Mouse (Mus musculus) cerebellum, adult 9-10 months (tissue): ENCODE measurements at regions not wholly inside any gene's neighbourhood (a gene's known extent, or its start where the extent isn't known, plus 50 kb on each side); places are given as distances from the start of the nearest gene placed in this dataset.
A peak's percentile ranks its signal among the peaks of the same experiment; 100 is the strongest.

ENCODE experiments used
- DNase-seq: peaks from one replicate; pipeline ENCODE4 v3.0.0; 2022

DNA sequence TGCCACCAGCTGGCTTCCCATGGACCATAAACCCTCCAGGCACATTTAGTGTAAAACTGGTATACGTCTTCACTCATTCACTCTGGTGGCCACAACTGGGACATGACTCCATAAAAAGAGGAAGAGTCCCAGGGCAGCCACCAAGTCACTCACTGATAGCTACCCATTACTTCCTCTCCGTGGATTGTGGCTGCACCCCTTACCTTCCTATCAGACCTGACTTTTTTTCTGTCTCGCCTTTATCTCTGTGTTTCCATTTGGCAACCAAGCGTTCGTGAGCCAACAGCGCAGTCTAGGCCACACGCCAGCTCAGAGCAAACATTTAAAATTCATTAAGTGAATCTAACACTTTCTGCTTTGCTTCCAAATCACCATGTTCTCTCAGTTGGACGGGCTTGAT is 53.9 kb upstream of the Slc44a1 start:
- no peak for DNase-seq

DNA sequence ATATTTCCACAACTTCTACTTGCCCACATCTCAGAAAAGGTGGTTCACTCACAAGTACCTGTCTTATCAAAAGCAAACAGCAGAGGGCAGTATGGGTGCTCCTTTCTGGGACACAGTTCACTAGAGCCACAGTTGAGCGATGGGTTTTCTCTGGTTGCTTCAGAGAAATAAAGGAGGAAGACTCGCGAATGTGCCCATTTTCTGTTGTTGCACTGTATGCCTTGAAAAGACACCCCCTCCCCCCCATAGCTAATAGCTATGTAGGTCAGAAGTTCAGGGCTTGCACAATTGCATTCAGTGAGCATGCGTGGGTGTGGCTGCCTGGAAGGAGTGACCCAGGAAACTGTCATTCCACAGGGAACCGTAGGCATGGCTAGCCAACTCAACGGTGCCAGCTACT is 55.5 kb upstream of the Slc44a1 start:
- peak; percentile 90 for DNase-seq

DNA sequence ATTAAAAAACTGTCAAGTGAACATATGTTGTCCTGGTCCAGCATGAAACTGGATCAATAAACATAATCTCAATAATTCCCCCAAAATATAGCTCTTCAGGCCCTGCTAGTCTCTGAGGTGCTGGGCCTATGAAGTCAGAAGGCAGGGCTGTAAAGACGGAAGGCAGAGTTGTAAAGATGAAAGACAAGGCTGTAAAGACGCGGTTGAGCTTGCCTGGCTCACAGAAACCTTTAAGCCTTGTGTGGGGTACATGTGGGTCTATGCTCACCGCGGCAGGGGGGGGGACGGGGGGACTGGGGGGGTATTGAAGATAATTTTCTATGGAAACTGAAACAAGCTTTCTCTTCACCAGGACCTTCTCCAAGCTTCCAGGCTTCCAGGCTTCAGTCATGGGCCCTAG is 56.1 kb upstream of the Slc44a1 start:
- DNase-seq = no peak

DNA sequence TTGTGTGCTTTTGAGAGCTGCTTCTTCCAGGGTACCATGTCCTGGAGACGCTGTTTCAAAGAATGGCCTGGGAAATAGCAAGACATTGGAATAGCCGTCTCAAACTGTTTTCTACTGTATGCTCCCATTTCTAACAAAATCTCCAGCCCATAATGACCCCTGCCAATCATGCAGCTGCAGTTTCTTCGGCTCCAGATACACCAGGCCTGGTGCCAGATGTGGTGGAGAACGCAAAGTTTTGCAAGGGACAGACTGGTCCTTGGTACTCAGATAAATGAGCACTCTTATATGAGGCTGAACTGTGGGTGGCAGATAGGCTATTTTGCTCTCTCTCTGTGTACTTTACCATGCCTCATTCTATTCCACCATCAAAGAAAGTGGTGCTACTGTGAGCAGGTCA is 58.2 kb upstream of the Slc44a1 start:
- DNase-seq = no peak

DNA sequence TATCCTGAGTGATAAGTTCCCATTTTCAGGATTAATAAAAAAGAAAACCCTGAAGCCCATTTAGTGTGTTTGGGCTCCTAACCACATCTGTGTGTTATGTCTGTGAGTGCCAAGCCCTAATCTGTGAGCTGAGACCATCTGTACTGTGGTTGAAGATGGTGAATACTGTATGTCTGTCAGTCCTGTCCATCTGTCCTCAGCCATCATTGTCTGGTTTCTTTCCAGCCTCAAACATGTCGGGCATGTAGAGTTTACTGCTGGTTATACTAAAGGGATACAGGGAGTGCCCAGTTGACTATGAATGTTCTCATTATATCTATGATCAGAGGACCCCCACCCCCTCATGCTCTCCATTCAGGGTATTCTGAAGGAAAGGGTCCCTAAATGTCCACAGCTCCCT is 60.4 kb upstream of the Slc44a1 start:
- DNase-seq = no peak

DNA sequence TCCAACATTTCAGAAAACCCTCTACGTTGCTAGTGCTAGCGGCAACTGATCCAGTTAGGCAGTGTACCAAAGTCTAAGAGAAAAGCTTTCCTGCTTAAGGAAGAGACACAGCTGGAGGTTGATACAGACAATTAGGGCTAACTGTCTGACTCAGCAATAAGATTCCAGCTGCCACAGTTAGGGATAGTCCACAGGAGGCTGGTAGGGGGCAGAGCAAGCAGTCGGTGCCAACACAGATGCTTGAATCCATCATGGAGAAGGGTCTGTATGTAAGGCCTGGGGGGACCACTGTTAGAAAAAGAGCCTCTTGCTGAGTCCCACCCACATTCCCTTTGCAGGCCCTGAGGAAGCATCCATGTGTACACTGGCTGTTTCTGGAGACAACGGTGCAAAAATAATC is 63.2 kb upstream of the Slc44a1 start:
- no peak for DNase-seq

DNA sequence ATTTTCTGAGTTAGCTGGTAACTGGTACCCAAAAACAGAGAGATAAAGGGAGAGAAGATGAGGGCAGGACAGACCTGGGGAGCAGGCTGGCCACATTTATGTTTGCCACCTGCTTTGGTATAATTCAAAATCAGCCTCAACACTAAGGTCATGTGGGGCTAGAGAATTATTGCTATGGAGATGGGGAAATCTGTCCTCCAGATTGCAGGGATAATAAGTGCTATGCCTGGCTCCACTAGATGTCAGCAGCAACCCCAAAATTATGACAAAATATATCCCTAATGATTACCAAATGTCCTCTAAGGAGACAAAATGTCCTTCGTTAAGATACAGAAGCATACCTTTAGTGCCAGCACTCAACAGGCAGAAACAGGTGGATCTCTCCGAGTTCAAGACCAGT is 83.8 kb upstream of the Slc44a1 start:
- DNase-seq = no peak

DNA sequence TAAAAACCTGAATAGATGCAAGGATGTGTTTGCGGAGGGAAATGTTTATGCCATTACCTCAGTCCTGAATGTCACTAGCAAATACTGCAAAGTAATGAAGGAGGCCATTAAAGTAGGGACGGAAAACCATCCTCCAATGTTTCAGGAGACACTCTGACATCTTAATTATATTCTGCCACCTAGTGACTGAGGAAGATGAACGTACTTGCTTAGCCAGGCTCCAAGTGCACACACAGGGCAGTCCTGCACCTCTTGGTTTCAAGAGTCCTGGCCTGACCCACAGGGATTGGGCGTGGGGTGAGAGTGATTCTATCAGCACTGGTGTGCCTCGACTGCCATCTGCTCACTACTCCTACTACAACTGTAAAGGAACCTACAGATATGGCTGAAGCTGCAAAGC is 85.3 kb upstream of the Slc44a1 start:
- peak; percentile 40 for DNase-seq

DNA sequence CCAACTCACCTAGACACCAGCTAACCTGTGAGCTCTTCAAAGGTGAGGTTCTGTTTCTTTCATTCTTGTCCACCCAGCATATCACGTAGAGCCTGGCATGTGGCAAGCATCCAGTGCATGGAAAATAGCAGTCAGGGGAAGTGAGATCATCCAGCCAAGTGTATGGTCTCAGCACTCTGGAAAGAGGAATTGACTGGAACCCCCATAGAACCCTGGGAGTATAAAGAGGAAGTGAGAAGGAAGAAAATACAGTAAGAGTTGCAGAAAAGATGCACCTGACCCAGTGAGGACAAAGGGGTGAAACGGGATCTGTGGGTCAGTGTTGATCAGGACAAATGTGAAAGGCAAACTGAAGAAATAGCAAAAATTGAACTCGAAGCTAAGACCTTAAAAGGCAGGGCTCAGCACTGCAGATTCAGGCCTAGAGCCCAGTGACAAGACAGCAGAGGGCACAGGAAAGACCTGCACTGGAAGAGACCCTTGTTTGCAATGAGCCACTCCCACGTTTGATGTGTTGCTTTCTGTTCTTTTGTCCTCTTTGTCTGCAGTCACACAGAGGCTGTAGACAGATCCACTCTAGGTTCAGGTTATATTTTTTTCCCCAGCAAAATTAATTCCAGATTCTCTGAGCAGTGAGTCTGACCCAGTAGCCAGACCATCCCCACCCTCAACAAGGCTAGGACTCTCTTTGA is 86.7 kb upstream of the Slc44a1 start:
- no peak for DNase-seq

DNA sequence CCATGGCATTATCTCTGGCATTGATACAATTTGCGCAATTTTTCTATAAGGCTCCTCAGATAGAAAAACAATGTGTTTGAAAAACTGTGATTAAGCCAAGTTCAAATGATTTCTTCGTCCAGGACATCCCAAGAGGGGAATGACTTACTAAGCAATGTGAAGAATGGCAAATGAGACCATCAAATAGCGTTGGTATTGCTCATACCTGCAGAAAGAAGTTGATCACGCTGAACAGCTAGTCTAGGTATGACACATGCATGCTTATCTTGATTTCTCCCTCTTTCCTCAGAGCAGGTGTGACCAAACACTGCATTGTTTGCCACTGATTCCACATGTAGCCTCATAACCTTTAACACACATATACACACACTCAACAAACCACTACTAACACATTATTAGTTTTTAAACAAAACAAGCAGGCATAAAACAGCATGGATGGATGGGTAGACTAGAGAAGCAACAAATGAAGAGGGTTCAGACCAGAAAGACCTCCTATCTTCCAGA is 89.1 kb upstream of the Slc44a1 start:
- DNase-seq = no peak

DNA sequence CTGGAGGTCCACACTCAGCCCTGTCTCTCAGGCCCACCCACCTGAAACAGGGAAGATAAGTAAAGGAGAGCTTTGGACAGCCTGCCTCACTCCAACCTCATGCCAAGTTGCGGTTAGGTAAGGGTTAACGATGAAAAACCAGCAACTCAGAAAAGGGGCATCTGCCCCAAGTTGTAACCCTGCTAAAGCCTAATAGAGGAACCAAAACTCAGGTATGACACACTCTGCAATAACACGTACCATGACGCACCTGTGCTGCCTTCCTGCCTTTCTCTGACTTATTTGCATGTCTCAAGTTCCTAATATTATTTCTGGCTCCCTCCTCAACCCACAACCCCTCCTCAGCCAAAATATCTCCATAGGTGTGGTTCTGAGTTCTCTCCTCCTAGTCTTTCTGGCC is 94.9 kb upstream of the Slc44a1 start:
- DNase-seq = no peak

DNA sequence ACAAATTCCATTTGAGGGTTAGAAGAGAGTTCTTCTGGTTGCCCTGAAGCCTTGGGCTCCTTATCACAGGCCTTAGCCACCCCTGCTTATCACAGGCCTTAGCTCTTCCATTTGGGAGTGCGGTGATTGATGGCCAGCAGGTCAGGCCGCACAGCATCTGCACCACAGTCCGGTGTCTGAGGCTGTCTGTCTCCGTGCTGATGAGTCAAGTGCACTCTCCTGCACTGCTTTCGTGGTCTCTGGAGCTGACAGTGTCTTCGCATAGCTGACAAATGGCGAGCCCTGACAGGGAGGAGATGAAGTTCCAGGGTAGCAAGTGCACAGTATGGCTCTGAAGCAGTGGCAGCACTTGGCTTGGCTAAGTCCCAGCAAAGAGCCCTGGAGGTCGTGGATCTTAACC is 95.7 kb upstream of the Slc44a1 start:
- no peak for DNase-seq

DNA sequence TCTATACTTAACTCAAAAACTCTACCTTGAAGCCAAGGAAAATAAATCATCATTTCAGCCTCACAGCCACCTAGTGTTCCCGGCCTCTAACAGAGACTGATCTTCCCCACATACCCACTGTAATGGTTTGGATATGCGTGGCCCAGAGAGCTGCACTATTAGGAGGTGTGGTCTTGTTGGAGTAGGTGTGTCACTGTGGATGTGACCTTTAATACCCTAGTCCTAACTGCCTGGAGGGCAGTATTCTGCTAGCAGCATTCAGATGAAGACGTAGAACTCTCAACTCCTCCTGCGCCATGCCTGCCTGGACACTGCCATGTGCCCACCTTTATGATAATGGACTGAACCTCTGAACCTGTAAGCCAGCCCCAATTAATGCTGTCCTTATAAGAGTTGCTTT is 99.0 kb upstream of the Slc44a1 start:
- DNase-seq = no peak

DNA sequence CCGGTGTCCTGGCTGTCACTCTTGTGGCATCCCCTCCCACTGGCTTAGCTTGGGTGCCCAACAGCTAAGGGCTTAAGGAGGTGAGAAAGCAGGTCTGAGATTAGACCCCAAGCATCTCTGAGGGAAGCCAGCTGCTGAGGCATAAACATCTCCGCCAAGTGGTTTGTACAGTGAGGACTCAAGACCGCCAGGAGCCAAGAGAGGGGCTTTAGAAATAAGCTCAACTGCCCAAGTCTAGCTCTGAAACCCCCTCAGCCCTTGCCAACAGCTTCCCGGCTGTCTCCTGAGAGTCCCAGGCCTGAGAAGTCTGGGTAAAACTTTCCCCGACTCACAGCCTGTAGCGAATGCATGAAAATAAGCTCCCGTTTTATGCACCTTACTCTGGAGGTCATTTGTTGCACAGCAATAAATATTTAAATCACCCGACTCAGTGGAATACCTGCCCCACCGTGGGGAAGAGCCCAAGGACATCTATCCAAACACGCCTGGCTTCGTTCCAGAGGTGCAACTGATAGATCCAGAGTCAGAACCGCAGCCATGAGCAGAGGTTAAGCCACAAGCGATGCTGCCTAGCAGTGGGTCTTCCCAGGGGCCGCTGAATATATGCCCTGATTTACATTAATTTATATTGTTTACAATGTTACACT is 100.1 kb upstream of the Slc44a1 start:
- no peak for DNase-seq

DNA sequence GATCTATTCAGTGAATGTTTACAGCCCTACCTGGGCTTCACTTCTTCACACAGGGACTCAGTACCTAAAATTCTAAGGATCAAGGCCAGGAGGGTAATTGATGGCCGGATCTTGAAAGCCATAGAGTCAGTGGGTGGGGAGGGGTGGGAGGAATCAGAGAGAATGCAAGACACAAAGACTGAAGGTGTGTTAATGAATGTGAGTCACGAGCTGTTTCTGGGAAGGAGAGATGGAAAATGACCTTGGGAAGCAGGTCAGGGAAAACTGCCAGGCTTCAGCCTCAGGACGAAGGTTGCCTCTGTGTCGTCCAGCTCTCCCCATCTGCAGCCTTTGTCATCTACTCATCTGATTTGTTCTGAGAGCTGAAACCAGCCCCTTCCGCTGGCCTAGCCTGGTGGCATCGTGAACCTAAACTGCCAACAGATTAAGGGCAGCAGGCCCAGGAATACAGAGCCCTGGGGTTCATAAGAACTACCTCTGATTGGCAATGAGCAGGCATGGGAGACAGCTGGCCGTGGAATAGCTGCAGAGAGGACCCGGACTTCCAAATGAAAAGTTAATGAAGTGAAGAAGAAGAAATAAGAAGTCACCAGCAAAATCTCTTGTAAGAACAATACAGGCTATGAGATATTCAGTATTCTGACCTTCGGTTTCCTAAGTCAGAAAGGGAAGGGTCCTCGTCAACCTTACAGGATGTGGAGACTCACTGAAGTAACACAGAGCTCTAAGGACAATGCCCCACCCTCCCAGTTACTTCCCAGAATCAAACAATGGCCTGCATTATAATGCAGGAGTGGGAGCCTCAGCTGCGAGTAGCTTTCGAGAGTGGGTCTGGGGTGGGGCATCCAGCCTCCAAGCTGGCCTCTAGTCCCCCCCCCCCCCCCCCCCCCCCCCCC is 100.8 kb upstream of the Slc44a1 start:
- DNase-seq = no peak

DNA sequence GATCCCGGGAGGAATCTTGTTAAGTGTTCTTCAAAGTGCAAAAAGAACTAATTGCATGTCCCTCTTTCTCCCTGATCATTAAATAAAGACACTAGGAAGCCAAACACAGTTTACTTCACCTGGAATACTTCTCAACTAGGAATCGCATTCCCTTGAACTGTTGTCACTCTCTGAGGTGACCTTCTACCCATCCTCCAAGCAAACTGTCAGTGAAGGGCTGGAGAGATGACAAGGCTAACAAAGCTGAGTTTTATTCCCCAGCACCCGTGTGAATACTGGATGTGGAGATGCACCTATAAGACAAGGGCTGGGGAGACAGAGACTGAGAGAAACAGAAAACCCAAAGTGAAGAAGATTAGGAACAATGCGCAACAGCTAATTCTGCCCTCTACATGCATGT is 101.7 kb upstream of the Slc44a1 start:
- DNase-seq = no peak

DNA sequence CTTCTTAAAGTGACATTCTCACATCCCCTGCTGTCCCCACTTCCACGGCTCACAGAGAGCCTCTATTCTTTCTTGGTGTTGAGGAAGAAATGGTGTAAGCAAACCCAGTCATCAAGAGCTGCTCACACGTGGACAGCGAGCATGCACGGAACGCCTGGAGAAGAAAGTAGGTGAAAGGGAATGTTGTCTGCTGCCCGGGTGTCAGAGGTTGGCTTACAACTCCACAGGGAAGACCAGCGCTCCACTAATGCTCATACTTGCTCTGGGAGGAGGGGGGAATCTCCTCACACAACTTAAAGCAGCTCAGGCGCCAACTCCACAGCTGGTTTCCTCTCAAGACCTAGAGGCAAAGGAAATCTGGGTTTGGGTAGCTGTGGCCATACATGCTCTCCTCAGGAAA is 102.4 kb upstream of the Slc44a1 start:
- no peak for DNase-seq

DNA sequence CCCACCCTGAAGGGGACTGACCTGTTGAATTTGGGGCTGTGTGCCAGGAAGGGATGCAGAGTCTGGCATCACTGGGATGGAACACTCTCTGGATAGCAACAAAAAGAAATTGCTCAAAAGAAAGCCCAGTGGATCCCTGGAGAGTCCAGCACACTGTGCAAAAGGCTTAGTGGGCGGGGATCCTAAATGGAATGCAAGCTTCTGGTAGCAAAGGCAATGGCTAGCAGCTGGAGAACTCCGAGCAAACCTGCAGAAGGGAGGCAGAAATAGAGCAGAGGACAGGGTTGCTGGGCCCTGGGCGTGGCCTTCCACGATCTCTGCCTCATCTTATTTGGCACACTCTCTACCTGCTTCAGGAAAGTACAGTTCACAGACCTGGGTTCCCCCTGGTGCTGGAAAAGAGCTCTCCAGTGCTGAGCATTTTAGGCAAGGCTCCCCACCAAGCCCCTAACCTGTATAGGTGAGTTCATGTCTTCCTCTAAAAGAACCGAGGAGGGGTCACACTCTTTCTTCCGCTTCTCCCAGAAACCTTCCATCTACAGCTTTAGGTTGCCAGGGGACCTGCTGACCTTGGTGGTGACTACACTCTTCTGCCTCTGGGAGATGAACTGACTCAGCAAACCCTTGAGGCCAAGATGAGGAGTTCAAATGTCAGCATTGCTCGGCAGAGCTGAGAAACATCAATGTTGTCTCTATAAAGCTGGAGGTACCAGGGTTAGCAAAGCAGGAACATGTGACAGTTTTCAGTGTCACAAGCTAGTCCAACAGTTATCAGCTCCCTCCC is 112.6 kb upstream of the Slc44a1 start:
- DNase-seq = no peak

DNA sequence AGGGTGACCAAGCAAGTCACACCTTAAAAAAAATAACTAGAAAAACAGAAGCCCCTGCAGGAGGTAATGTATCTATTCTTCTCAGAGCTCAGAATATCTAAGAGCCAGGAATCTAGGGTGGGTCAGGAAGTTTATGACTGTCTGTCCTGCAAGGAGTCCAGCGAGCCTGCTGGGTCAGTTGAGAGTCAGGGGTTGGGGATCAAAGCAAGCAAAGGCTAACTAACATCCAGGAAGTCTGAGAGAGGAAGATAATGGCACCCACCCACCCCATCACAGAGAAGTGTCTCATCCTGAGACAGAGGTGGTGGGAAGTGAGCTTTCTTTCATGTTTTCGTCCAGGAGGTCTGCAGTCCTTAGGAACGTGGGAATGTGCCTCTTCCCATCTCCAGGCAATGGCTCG is 116.4 kb upstream of the Slc44a1 start:
- DNase-seq = no peak

DNA sequence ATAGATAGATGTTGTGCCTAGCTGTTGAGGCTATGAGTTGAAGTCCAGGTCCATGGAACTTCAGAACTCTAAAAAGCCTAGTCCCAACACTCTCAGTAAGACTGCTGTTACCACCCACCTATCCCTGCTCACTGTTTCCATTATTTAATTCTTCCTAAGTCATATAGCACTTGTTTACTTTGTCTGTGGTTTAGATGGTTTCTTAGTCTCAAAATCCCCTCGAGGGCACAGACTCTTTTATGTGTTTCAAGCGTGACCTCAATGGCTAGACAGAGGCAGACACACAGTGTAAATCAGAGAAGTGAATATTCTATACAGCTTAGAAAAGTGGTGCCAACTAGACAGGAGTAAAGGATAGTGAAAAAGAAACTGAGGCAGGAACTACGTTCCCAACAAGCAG is 117.0 kb upstream of the Slc44a1 start:
- DNase-seq = no peak

DNA sequence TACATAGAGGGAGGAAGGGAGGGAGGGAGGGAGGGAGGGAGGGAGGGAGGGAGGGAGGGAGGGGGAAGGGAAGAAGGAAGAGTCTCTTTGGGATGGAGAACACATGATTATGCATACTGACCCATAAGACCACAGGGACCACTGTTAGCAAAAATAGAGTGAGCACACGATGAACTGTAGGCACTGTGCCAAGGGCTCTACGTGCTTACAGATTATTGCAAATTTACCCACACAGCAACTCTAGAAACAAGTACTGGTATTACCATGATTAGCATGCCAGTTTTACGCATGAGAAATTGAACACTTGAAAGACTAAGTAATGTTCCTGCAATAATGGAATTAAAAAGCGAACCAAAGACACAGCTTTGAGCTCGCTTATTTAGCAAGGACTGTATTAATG is 117.7 kb upstream of the Slc44a1 start:
- DNase-seq = no peak

DNA sequence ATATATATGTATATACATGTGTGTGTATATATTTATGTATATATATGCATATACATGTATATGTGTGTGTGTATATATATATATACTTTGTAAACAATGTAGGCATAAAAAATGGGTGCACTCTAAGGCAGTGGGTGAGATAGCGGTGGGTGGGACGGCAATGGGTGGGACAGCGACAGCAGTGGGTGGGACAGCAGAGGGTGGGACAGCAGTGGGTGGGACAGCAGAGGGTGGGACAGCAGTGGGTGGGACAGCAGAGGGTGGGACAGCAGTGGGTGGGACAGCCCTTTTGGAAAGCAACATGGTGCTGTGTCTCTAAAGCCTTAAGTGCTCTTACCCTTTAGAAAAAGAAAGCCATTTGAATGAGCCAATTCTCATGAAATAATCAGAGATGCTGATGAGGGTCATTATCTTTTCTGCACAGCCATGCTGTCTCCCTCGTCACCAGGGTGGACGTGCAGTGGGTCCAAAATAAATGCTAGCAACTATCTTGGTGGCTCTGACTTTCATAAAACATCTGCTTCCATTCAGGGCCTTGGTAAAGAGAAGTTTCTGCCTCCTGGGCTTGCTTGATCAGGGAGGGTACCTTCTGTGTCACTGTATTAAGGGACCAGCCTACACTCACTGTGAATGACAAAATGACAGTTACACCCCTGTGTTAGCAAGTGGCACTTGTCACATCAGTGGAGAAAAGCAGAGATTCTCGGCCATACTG is 119.3 kb upstream of the Slc44a1 start:
- DNase-seq = no peak
